Mouse (Mus musculus) stomach, postnatal 0 days (tissue): ENCODE data around the gene Cryz. TPM values are rescaled to one million over a fixed set of nuclear protein-coding genes. Genes with fewer than 3 reads are reported as not detected.

ENCODE experiments used
- ATAC-seq: fragments of 200-750 bp; cut with Nextera tagmentation; 2 replicates; pipeline ENCODE4 v1.8.0; 2017; ENCODE audit not compliant: low FRiP score, low TSS enrichment
- DNase-seq: peaks from one replicate; pipeline ENCODE4 v3.0.0-alpha.2; 2016; ENCODE audit warnings: low spot score
- H3K27ac ChIP-seq: fragments of 300-500 bp; sonication (generic); replicated peaks from 2 replicates; pipeline ENCODE4 v1.5.1; 2014; ENCODE audit warnings: mild to moderate bottlenecking, control low read depth
- H3K27me3 ChIP-seq: fragments of 300-500 bp; sonication (generic); 2 replicates; pipeline ENCODE4 v1.6.1; 2014; ENCODE audit warnings: low read length; ENCODE audit not compliant: control insufficient read depth, insufficient read depth
- H3K36me3 ChIP-seq: fragments of 300-500 bp; sonication (generic); 2 replicates; pipeline ENCODE4 v1.6.1; 2014; ENCODE audit warnings: low read length, mixed read lengths; ENCODE audit not compliant: control insufficient read depth, insufficient read depth
- H3K4me1 ChIP-seq: fragments of 300-500 bp; sonication (generic); replicated peaks from 2 replicates; pipeline ENCODE4 v1.6.1; 2014; ENCODE audit warnings: antibody characterized with exemption; ENCODE audit not compliant: control insufficient read depth, insufficient read depth
- H3K4me2 ChIP-seq: fragments of 300-500 bp; sonication (generic); replicated peaks from 2 replicates; pipeline ENCODE4 v1.6.1; 2014; ENCODE audit warnings: low read depth, mild to moderate bottlenecking, control low read depth, moderate library complexity
- H3K4me3 ChIP-seq: fragments of 300-500 bp; sonication (generic); 2 replicates; pipeline ENCODE4 v1.5.1; 2014; ENCODE audit warnings: low read depth, low read length, control low read depth
- H3K9ac ChIP-seq: fragments of 300-500 bp; sonication (generic); 2 replicates; pipeline ENCODE4 v1.6.1; 2014; ENCODE audit warnings: mild to moderate bottlenecking, low read length, control low read depth, mixed read lengths
- H3K9me3 ChIP-seq: fragments of 300-500 bp; sonication (generic); 2 replicates; pipeline ENCODE4 v1.6.1; 2016; ENCODE audit warnings: low read length; ENCODE audit not compliant: control insufficient read depth
- CTCF ChIP-seq: IDR thresholded peaks from 2 replicates; pipeline ENCODE4 v1.5.1; 2016; ENCODE audit warnings: antibody characterized with exemption, low read depth, mild to moderate bottlenecking, moderate library complexity
- EP300 ChIP-seq: optimal IDR thresholded peaks from 2 replicates; pipeline ENCODE3; 2016; ENCODE audit warnings: antibody characterized with exemption
- WGBS: fragments of 180-500 bp; shearing (Covaris S2); extraction: QIAGEN DNeasy Blood & Tissue Kit; methylation state at CpG from one replicate; pipeline ENCODE4 v1.1.7; 2014; 5-methylcytosine and 5-hydroxymethylcytosine counted together
- polyA plus RNA-seq: library from polyadenylated mRNA; unstranded; fragments of >200 nt; fragmentation: Nextera tagmentation; extraction: Ambion mirVana; gene quantifications from 2 replicates; pipeline ENCODE4 v1.2.1, GENCODE M21; 2015

Gene Cryz
- polyA plus RNA-seq, 1 experiment from 2014 or later = 7.9 TPM

- Histone ChIP-seq H3K9ac (no peak overlapping the region), H3K27me3 (no peaks in the 10 kb centered on the region), H3K9me3 (no peaks in the 10 kb centered on the region), H3K4me2 (no peak overlapping the region), H3K36me3 (no peaks in the 10 kb centered on the region), H3K4me3 (no peak overlapping the region), H3K27ac (no peak overlapping the region), H3K4me1 (no peaks in the 10 kb centered on the region)
- ATAC-seq (no peak), DNase-seq (no peak)
- TF ChIP-seq EP300 = no peak
- no peak for TF ChIP-seq CTCF
- 69% methylated on average over 5 of the region's 5 CpGs for WGBS
Observed at GRCm38 (mm10) chr3:154653454-154653853, 56.9 kb downstream of the Cryz start.

DNA sequence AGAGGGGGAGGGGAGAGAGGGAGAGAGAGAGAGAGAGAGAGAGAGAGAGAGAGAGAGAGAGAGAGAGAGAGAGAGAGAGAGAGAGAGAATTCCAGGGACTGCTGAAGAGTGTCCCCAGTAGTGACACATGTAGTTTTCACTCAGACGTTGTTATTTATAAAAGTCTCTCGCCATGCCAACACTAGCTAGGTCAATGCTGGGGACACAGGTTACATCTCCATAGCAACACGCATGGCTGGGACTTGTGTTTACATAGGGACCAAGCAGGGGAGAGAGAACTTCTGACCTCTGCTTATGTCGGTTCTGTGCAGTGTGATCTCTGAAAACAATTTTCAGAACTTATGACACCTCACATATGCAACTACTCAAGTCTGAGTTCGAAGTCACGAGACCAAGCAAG is 57.8 kb downstream of the Cryz start:
- Histone ChIP-seq H3K9ac (no peak overlapping the region), H3K4me2 (no peak overlapping the region), H3K9me3 (no peaks in the 10 kb centered on the region), H3K4me3 (no peak overlapping the region), H3K27me3 (no peaks in the 10 kb centered on the region), H3K36me3 (no peaks in the 10 kb centered on the region), H3K27ac (no peak overlapping the region), H3K4me1 (no peaks in the 10 kb centered on the region)
- ATAC-seq = no peak
- WGBS = 26% methylated on average over 6 of the region's 6 CpGs
- no peak for DNase-seq
- TF ChIP-seq CTCF (no peak), EP300 (no peak)

- Histone ChIP-seq H3K9me3 (no peaks in the 10 kb centered on the region), H3K4me2 (no peak overlapping the region), H3K27me3 (no peaks in the 10 kb centered on the region), H3K27ac (no peak overlapping the region), H3K36me3 (no peaks in the 10 kb centered on the region), H3K4me3 (no peak overlapping the region), H3K9ac (no peak overlapping the region), H3K4me1 (no peaks in the 10 kb centered on the region)
- 70% methylated on average over 12 of the region's 12 CpGs for WGBS
- TF ChIP-seq CTCF (no peak), EP300 (no peak)
- no peak for ATAC-seq
- no peak for DNase-seq
Observed at GRCm38 (mm10) chr3:154654901-154655300, 58.4 kb downstream of the Cryz start.

DNA sequence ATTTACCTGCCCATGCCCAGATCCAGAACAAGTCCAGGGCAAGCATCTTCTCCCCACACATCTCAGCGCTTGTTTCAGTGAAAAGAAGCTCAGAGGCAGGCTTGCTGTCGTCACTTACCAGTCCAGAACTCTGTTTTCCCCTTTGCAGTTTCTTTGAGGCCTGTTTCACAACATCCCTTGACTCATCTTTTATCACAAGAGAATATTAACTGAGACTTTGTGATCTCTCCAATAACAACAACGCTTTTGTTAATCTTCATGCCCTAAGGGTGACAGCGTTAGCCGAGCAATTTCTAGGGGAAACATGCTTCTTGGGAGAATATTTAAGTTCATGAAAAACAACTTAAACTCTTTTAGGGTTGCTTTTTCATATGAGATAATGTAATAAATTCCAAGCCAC is 59.2 kb downstream of the Cryz start:
- Histone ChIP-seq H3K27ac (no peak overlapping the region), H3K36me3 (no peaks in the 10 kb centered on the region), H3K4me2 (no peak overlapping the region), H3K4me3 (no peak overlapping the region), H3K9ac (no peak overlapping the region), H3K4me1 (no peaks in the 10 kb centered on the region), H3K9me3 (no peaks in the 10 kb centered on the region), H3K27me3 (no peaks in the 10 kb centered on the region)
- DNase-seq = no peak
- no peak for ATAC-seq
- WGBS = 83% methylated on average over 5 of the region's 5 CpGs
- TF ChIP-seq CTCF = no peak
- TF ChIP-seq EP300 = no peak

- H3K9ac ChIP-seq = no peak within 1 kb of the TSS
- DNase-seq = no peak
- 28% methylated on average over 7 of the region's 7 CpGs for WGBS
Observed at GRCm38 (mm10) chr3:154663545-154663944, 67.0 kb downstream of the Cryz start, which contains the start of gene Erich3. Gene Erich3, plus strand, starts transcription at chr3:154663859.

DNA sequence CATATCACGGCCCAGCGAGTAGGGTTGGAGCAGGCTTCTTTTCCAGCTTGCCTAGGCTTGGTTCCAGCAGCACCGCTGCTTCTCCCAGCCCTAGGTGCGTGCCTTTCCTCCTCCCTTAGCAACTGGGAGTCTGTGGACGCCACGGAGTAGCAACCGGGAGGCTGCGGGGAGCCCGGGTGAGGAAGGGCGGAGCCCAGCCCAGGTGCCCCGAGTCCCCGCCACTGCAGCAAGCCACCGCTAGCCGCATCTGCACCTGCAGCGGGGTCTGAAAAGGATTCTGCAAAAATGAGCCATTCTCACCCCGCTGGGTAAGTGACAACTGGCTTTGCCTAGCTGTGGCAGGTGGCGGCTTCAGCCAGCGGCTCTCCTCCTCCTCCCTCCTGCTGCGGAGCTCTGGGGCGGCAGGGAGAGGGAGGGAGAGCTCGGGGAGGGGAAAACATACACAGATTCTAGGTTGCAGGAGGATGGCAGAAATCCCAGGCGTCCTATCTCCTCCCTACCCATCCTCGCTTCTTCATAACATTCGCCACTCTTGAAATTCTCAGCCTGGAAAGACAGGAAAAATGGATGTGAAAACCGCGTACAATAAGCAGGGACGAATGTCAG is 67.6 kb downstream of the Cryz start:
- H3K9ac ChIP-seq = no peak overlapping the region
- H3K9me3 ChIP-seq = no peaks in the 10 kb centered on the region
- peak; percentile 46 for DNase-seq
- no peaks in the 10 kb centered on the region for H3K27me3 ChIP-seq
- H3K4me1 ChIP-seq = no peaks in the 10 kb centered on the region
- WGBS = 2% methylated on average over 26 of the region's 27 CpGs
- peak overlapping the region; percentile 52 for H3K4me2 ChIP-seq
- TF ChIP-seq CTCF (no peak), EP300 (no peak)
- no peaks in the 10 kb centered on the region for H3K36me3 ChIP-seq
- ATAC-seq = peak; percentile 72
- H3K27ac ChIP-seq = no peak overlapping the region
- peak overlapping the region; percentile 19; the same call in 1 of the 2 replicates for H3K4me3 ChIP-seq

More at GRCm38 (mm10) chr3:154663545-154663944, 67.0 kb downstream of the Cryz start, which contains the start of gene Erich3:
- no peaks in the 10 kb centered on the region for H3K27me3 ChIP-seq
- peak within 1 kb of the TSS; percentile 19; the same call in 1 of the 2 replicates for H3K4me3 ChIP-seq
- ATAC-seq = no peak
- H3K27ac ChIP-seq = no peak within 1 kb of the TSS
- no peaks in the 10 kb centered on the region for H3K9me3 ChIP-seq
- H3K36me3 ChIP-seq = no peaks in the 10 kb centered on the region
- TF ChIP-seq EP300 (no peak), CTCF (no peak)
- peak within 1 kb of the TSS; percentile 52 for H3K4me2 ChIP-seq
- no peaks in the 10 kb centered on the region for H3K4me1 ChIP-seq
